Mouse (Mus musculus): ENCODE measurements around the gene Slc2a5. TPM values are rescaled to one million over a fixed set of nuclear protein-coding genes. Genes with fewer than 3 reads are reported as not detected.

Gene Slc2a5
- polyA plus RNA-seq (2017; shearing (Covaris generic)), result under 1 TPM; 0.25 to 0.58 TPM

GRCm38 (mm10) chr4:150119055-150119454 lies at the start of gene Slc2a5:
Slc2a5 (plus strand) TSS chr4:150119283.

GRCm38 (mm10) chr4:150087161-150087889 lies 31.8 kb upstream of the Slc2a5 start, which contains the start of gene Gpr157:
Gpr157 (plus strand) TSS chr4:150087365.

Other genes starting within 250 kb of the Slc2a5 start
- gene Spsb1, start 164.2 kb upstream of the Slc2a5 start, polyA plus RNA-seq (2017; shearing (Covaris generic)), result 10 to 100 TPM; 12.8 to 20.5 TPM
- gene H6pd, start 110.3 kb upstream of the Slc2a5 start, polyA plus RNA-seq (2017; shearing (Covaris generic)), result 10 to 100 TPM; 11.1 to 19.6 TPM
- gene Gpr157, start 31.9 kb upstream of the Slc2a5 start, polyA plus RNA-seq (2017; shearing (Covaris generic)), result under 1 TPM; 0.30 to 0.91 TPM
- gene Slc2a7, start 29.7 kb downstream of the Slc2a5 start, polyA plus RNA-seq (2017; shearing (Covaris generic)), result not detected
- 1,000 to 10,000 TPM in 1 of 2 experiments, 1 to 10 TPM in 1; 1.5 to 1,459 TPM for gene Car6, start 82.0 kb downstream of the Slc2a5 start, polyA plus RNA-seq (2017; shearing (Covaris generic))
- 1,000 to 10,000 TPM in 1 of 2 experiments, 100 to 1,000 TPM in 1; 810 to 1,124 TPM for gene Eno1, start 117.4 kb downstream of the Slc2a5 start, polyA plus RNA-seq (2017; shearing (Covaris generic))
- gene Rere, start 162.4 kb downstream of the Slc2a5 start, polyA plus RNA-seq (2017; shearing (Covaris generic)), result 10 to 100 TPM; 32.0 to 43.0 TPM